Mouse (Mus musculus): ENCODE data around the gene Mfsd13b.

Mfsd13b gene

GRCm38 (mm10) chr7:121045671-121046453 is 63.6 kb downstream of the Mfsd13b start:
- DNase-seq, result no peak

GRCm38 (mm10) chr7:121047624-121048023 is 65.3 kb downstream of the Mfsd13b start:
- DNase-seq, result no peak

DNA sequence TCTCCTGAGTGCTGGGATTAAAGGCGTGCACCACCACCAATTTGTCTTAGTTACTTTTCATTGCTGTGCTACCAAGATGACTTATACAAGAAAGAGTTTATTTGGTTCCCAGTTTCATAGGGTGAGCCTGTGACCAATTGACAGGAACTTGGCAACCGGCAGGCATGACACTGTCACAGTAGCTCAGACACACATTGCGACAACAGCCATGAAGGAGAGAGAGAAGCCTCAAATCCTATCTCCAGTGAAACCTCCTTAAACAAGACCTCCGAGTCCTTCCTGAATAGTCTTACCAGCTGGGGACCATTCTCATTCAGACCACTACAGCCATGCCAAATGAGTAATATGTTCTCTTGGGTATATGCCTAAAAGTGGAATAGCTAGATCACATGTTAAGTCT is 70.8 kb downstream of the Mfsd13b start:
- no peak for DNase-seq

DNA sequence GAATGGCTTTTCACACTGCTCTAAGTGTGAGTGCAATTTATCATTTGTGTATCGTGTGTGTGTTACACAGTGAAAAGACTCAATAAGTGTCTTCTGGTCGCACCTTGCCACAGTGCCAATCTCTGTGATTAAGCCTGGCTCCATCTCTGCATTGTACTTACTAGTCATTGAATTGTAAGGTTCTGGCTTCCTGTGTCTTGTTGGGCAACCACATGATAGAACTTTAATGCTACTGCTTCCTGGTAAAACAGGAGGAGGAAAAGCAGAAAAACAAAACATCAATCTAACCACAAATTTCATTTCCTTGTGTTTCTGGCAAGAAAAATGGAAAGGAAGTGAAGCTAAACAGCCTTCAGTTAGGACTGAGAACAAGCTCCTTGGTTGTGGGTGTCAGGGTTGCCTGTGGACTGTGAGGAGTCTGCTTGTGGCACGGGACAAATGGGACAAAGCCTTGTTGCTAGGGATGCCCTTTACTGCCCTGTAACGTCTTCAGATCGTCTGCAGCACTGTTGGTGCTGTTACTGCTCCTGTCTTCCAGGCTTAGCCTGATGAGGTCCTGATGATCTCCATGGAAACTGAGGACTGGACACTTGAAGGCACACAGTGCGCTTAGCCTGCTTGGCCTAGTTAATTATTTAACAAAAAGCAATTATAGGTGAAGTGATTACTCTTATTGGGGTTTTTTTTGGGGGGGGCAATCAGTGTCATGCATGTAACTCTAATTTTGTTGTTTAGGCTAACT is 77.3 kb downstream of the Mfsd13b start:
- no peak for DNase-seq

DNA sequence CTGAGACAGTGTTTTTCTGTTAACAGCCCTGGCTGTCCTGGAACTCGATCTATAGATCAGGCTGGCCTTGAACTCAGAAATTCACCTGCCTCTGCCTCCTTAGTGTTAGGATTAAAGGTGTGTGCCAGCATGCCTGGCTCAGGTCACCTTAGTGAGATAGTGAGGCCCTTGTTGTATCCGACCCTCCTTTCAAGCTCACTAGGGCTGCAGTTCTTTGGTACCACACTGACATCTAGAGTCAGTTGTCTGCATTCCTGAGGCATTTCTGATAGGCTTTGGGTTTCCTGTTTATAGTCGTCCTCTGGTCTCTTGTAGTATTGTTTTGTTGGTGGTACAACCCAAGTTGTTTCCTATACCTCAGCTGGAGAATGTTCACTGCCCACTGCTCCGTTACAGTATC is 82.0 kb downstream of the Mfsd13b start:
- DNase-seq, result no peak

Data from cerebellum, adult 8-10 months (tissue).